ENCODE assay signal across 20 mouse cellular contexts in genomic region chr6:82790864-82791263, GRCm38 (mm10).
"Had no signal": no experiment of that assay in that cellular context is flagged by ENCODE, and none has a peak within 500 bp of the region (broad histone marks: within the 10 kb centered on the region; RNA-seq: fewer than 3 reads in every experiment).

No protein-coding gene starts in this region.

- H3K9ac ChIP-seq: liver, embryonic 15.5 days; liver, postnatal 0 days; lung, embryonic 15.5 days; neural tube, embryonic 13.5 days; neural tube, embryonic 15.5 days had no signal

- H3K27me3 ChIP-seq: liver, embryonic 15.5 days; lung, embryonic 15.5 days; neural tube, embryonic 13.5 days; neural tube, embryonic 15.5 days had no signal

- H3K4me3 ChIP-seq: liver, embryonic 15.5 days; lung, embryonic 15.5 days; megakaryocyte, embryonic 14.5 days; myocyte; neural tube, embryonic 13.5 days; neural tube, embryonic 15.5 days had no signal

- DNase-seq: liver, postnatal 0 days; lung, adult 2 months; lung, postnatal 14 days; lung, postnatal 36 days; midbrain, embryonic 14.5 days; right cerebral cortex, postnatal 14 days; spleen, adult 18-20 months; thymus, adult 2 months; thymus, postnatal 25 days; thymus, postnatal 4 days had no signal

- H3K9me3 ChIP-seq: liver, embryonic 15.5 days; lung, embryonic 15.5 days; neural tube, embryonic 13.5 days; neural tube, embryonic 15.5 days had no signal

- H3K27ac ChIP-seq: liver, embryonic 15.5 days; lung, embryonic 15.5 days; macrophage; neural tube, embryonic 13.5 days; neural tube, embryonic 15.5 days had no signal

- H3K4me2 ChIP-seq: liver, embryonic 15.5 days; lung, embryonic 15.5 days; midbrain, embryonic 11.5 days; neural tube, embryonic 13.5 days; neural tube, embryonic 15.5 days had no signal

- H3K4me1 ChIP-seq: liver, embryonic 15.5 days; lung, embryonic 15.5 days; megakaryocyte, embryonic 14.5 days; neural tube, embryonic 13.5 days; neural tube, embryonic 15.5 days had no signal

- H3K36me3 ChIP-seq: liver, embryonic 15.5 days; lung, embryonic 15.5 days; neural tube, embryonic 13.5 days; neural tube, embryonic 15.5 days had no signal

- ATAC-seq: liver, postnatal 0 days; lung, postnatal 0 days; midbrain, embryonic 16.5 days had no signal
